Mouse (Mus musculus) heart, adult 8-10 months (tissue): Measurements from ENCODE around the gene Fam193a. TPM values are rescaled to one million over a fixed set of nuclear protein-coding genes. Genes with fewer than 3 reads are reported as not detected.

Source experiments
- DNase-seq: peaks from one replicate; pipeline ENCODE4 v3.0.0; 2022; ENCODE audit warnings: low spot score
- total RNA-seq, 4 experiments: library from RNA; stranded (reverse); gene quantifications; 2 replicates each; pipeline ENCODE4 v1.2.4; 2022

Fam193a gene
- total RNA-seq = 10 to 100 TPM; 21.1 to 26.8 (median 23.3) TPM

- peak; percentile 94 for DNase-seq
Observed at GRCm38 (mm10) chr5:34369341-34370021, at the start of gene Fam193a. Gene Fam193a, plus strand, starts transcription at chr5:34369933.

GRCm38 (mm10) chr5:34321236-34321635 is 48.5 kb upstream of the Fam193a start:
- no peak for DNase-seq

- DNase-seq = no peak
Observed at GRCm38 (mm10) chr5:34325286-34325685, 44.4 kb upstream of the Fam193a start.

DNA sequence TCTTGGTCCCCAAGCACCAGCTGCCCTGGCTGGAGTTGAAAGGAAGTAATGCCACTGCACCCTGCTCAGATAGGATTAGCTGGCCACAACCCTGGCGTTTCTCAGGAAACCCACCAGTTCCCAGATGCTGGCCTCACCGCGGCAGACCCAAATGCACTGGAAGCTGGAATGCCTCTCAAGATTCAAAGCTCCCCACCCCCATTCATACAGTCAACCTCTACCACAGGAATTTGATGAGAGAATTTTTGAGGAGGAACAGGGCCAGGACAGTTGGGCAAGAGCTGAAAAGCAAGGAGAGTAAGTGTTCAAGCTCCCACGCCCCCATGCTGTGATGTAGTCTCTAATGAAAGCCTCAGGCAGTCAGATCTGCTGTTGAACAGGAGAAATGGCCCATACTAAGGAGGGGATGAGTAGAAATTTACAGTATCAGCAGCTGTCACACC is 43.5 kb upstream of the Fam193a start:
- peak; percentile 3 for DNase-seq

DNA sequence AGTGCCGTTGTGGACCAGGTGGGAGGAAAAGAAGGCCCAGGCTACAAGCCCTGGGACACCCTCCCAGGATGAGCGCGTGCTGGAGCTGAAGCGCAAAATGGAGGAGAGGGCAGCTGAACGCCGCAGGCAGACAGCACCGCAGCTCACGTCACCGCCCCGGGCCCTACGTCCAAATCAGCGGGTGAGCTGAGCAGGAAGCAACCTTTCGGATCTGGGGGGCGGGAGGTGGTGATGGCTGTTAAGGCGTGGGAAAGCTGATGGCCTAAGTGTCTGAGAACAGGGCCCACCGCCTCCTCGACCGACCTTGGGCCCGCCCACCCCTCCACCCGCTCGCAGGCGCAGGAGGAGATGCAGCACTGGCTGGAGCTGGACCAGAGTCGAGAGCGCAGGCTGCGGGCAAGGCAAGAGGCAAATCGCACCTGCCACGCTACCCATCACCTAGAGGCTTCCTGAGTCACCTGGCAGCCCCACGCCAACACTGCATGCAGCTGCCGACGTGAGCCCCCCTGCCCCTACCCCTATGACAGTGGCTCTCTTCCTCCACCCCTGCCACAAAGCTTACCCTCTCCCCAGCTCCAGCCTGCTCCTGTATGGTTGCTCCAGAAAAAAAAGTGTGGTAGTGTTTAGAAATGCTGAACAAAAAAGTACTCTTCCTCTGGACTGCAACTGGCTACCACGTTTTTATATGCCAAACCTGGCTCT is 42.7 kb upstream of the Fam193a start:
- no peak for DNase-seq

DNA sequence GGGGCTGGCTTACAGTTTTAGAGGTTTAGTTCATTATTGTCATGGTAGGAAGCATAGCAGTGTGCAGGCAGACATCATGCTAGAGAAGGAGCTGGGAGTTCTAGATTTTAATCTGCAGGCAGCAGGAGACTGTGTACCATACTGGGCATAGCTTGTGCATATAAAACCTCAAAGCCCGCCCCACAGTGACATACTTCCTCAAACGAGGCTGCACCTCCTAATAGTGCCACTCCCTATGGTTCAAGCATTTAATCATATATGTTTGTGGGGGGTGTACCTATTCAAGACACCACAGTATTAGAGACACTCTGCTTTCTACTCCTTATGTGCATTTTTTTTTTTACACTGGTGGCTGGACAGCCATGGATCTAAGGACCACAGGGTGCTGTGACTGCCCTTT is 39.6 kb upstream of the Fam193a start:
- no peak for DNase-seq

GRCm38 (mm10) chr5:34334081-34334480 is 35.7 kb upstream of the Fam193a start:
- no peak for DNase-seq

- DNase-seq = no peak
Observed at GRCm38 (mm10) chr5:34335539-34336096, 34.1 kb upstream of the Fam193a start.

DNA sequence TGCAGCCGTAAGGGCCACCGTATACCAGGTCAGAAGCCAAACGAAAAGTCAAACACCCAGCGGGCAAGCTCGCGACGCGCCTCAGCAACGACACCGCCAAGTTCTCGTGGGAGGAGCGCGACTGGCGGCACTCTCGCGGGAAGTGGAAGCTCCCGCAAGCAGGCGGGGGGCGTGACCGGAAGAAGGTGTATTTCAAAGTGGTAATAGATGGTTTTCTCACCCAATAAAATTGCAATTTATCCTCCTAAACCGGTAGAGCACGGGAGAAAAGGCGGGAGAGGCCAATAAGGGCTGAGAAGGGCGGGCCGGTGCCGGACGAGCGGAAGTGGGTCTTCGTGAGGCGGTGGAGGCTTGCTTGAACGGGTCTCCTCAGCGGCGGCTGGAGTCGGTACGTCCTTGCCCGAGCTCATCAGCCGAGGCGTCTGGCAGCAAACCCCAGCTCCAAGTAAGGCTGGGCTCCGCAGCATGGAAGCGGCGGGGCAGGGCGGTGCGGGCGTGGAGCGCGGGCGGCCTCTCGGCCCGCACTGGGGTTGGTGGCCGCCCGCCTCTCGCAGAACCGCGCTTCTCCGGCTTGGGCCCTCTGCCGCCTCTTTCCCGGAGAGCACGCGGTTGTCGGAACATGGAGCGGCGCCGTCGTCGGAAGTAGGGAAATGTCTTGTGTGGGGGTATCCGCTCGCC is 33.5 kb upstream of the Fam193a start, which contains the start of gene Rnf4:
TSS of gene Rnf4 (plus strand) at position 193 of the 678 bp plus-strand sequence.
- peak; percentile 99 for DNase-seq

- peak; percentile 19 for DNase-seq
Observed at GRCm38 (mm10) chr5:34336775-34337450, 32.8 kb upstream of the Fam193a start.

DNA sequence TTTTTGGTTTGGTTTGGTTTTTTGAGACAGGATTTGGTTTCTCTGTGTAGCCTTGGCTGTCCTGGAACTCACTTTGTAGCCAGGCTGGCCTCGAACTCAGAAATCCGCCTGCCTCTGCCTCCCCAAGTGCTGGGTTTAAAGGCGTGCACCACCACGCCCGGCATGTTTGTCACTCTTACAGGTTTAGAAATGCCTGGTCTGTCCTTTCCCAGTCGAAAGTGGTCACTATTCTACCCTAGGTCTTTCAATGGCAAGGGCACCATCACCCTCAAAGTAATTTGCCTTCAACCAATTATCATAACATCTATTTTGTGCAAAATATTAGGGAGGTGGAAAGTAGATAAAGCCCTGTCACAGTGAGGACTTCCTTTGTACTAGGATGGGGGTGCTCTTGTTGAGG is 29.5 kb upstream of the Fam193a start:
- no peak for DNase-seq

DNA sequence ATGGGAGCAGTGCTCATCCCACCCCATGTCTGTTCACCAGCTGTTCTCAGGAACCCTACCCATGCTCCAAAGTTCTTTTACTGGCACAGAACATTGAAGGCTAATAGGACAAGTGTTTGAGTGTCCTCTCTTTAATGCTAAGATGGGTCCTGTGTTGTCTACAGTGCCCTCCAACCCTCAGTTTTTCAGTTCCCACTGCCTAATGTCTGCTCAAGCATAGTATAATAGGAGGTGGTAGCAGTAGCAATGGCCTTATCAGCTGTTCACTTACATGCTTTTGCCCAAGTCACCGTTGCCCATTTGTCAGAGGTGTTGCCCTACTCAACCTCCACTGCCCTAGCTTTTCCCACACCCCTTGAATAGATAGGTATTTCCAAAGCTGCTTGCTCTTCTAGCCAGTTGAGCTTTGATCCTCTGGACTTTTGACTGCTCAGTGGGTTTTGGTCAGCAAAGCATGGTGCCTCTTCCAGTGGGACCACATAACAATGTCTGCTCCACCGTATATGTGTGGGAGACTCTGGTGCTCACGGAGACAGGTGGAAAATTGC is 17.6 kb upstream of the Fam193a start:
- no peak for DNase-seq

DNA sequence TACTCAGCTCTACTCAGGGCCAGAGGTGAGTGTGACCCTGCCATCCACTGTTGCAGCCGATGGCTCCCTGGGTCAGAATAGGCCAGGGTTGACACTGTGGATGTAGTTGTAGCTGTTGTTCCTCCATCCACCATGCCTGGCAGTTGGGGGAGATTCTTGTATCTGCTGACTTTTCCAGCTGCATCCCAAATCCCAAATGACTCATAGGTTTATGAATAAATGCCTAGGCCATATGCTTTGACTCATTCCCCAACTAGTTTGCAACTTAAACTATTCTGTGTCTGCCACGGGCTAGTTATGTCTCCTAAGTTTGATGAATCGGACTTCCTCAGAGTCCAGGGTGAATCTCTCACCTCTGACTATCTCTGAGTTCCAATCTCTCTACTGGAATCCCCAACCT is 9.5 kb upstream of the Fam193a start:
- no peak for DNase-seq

DNA sequence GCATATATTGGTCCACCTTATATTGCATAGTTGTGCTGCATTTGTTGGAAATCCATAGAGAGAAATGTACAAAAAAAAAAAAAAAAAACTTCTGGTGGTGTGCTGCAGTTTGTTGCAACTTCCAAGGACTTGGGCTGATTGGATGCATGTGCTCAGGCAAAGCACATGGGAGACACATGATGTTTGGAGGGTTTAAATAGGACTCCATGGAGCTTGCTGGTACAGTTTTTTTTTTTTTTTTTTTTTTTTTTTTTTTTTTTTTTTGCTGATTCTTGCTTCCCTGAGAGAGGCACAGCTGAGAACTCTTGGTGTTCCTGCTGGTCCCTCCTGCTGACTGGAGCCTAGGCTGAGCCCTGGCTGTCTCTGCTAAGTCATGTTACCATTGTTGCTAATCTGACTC is 6.6 kb upstream of the Fam193a start:
- DNase-seq = no peak

DNA sequence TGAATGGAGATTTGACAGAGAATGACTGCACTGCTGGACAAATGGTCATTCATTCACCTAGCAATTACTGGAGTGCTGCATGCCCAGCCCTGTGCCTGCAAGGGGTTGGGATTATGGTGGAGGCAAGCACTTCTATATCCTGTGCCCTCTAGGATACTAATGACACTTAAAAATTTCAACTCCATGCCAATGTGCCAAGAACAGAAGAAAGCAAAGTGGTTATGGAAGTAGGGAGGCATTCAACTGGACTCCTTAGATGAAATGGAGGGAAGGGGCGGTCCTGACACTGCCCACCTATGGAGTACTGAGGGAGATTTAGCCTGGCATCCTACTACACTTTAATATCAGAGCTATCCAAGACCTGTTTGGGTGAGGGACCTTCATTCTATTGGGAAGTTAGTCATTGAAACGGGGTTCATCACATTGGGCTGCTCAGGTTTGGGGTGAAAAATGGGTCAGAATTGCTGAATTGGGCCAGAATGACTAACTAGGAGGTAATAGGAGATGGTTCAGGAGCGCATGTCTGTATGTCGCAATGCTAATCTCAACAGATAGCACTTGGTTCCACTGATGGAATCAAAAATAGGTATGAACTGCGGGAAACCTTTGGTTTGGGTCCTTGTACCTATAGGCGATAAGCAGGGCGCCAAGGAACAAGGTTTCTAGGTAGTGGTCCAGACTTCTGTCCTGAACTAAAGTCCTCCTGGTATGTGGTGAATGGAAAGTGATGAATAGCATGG is 1.0 kb upstream of the Fam193a start:
- no peak for DNase-seq

DNA sequence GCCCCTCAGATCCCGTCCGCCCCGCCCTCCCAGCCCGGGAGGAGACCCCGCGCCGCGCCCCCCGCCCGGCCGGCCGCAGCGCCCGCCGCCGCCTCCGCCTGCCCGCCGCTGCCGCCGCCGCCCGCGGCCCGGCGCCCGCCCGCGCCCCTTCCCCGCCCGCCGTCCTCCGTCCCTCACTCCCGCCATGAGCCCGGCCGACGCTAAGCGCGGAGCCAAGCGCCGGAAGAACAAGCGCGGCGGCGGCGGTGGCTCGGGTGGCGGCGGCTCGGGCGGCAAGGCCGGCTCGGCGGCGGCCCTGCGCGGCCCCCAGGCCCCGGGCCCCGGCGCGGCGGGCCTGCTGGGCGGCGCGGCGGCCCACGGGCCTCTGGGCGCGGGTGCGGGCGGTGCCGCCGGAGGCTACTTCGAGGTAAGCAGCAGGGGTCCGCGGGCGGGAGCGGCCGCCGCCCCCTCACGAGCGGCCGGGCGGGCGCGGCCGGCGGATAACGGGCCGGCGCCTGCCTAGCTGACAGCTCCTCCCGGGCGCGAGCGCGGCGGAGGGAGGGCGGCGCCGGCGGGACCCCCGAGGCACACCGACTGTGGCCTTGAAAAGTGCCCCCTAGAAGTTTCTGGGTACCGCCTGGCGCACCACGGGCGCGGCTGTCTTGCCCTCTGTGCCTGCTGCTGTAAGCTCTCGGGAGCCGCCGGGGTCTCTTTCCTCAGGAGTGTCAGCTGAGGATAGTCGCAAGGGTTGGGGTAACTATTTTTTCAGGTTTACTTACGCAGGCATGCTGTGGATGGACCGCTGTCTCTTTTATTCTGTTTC is 490 bp downstream of the Fam193a start:
- peak; percentile 13 for DNase-seq

DNA sequence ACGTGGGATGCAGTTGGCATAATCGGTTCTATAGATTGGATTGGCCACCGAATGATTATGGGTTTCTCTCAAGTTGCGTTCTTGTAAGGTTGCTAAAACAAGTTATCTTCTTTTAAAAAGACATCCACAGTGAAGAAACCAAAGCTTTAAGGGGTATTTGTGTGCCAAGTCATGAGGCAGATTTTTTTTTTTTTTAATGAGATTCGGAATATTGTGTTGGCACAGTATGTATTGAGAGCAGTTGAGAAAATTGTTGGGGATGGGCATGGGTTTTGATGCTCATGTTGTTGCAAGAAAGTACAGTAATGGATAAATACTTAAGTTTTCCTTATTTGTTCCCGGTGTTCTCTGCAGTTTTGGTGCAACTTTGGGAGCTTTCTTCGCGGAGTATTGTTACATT is 1.1 kb downstream of the Fam193a start:
- DNase-seq = no peak

DNA sequence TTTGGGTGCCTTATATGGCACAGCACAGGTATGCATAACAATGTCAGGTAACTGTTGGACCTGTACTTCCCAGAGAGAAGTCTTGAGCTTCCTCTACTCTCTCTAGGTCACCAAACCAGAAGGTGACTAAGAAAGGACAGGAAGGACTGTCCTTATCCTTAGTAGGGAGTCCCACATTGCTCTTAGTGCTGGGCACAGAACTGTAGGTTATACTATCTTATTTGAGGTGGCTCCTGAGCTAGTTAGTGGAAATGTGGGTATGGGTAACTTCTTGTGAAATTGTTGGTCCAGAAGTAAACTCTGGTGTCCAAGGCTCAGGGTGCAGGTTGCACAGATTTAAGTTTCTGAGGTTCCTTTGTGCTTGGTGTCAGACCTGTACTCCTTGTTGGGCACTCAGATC is 2.4 kb downstream of the Fam193a start:
- DNase-seq = no peak

GRCm38 (mm10) chr5:34372541-34372940 is 2.8 kb downstream of the Fam193a start:
- DNase-seq = no peak

- no peak for DNase-seq
Observed at GRCm38 (mm10) chr5:34378787-34379186, 9.1 kb downstream of the Fam193a start.
